Mouse (Mus musculus) fat pad, adult 2 months (tissue): ENCODE data around the gene Arhgef38.

Experiments used
- DNase-seq: peaks from one replicate; pipeline ENCODE4 v3.0.0-alpha.2; 2011; ENCODE audit warnings: low read depth, low spot score; ENCODE audit errors: extremely low read depth

The Arhgef38 gene

GRCm38 (mm10) chr3:133092274-133092853 is 142.4 kb downstream of the Arhgef38 start:
- DNase-seq, result no peak

DNA sequence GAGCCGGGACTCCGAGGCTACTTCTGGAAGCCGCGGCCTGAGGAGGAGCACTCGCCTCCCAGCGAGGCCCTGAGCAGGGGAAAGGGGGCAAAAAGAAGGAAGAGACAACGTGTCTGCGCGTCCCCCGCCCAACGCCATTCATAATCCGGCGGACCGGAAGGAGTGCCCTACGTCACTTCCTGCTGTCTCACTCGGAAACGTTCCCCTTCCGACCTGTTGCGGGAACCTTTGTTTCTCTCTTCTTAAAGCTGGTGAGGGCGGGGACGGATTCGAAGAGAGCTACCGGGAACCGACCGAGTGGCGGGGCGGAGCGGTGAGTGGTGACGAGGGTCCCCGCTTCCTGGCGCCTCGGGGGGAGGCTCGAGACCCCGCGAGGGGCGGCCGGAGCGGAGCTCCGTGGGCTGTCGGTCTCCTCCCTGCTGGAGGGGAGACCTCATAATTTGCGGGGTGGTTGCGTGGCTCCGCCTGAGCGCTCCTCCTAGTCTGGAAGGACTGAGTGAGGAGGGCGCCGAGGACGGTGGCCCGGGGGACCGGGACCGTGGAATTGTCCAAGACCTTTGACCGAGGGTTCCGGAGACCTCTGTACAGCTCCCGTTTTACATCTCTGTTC is 143.0 kb downstream of the Arhgef38 start, which contains the start of the genes Ints12 and Gstcd:
Gene Ints12, plus strand, starts transcription at position 177 of the 610 bp plus-strand sequence.
Gene Gstcd, minus strand, starts transcription at position 370 of the 610 bp plus-strand sequence.
- DNase-seq, result peak; percentile 47

GRCm38 (mm10) chr3:133091121-133091663 is 143.6 kb downstream of the Arhgef38 start:
- no peak for DNase-seq

GRCm38 (mm10) chr3:133090247-133091120 is 144.3 kb downstream of the Arhgef38 start:
- DNase-seq, result no peak

DNA sequence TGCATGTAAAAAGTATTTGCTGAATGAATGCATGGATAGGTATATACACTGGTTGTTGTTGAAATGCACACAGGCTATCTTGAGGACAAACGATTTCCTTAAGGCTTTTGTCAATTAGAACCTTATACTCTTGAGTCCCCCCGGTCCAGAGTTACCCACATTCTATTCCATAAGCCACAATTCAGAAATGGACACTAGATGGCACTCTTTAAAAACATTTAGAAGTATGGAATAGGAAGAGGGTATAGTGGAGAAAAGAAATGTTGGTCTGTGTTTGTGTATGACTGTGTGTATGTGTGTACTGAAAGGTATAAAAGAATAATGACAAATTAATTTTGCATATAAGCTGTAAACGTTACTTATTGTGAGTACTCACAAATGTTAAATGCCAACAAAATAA is 148.9 kb downstream of the Arhgef38 start:
- no peak for DNase-seq

- no peak for DNase-seq
Observed at GRCm38 (mm10) chr3:133082736-133083135, 152.0 kb downstream of the Arhgef38 start.

GRCm38 (mm10) chr3:133075560-133075959 is 159.2 kb downstream of the Arhgef38 start:
- DNase-seq, result no peak
